Mouse (Mus musculus): ENCODE data around the gene Msi2.

Gene Msi2

GRCm38 (mm10) chr11:88536861-88537260, 181.5 kb downstream of the Msi2 start:
- no peak for DNase-seq

GRCm38 (mm10) chr11:88534331-88534929, 183.9 kb downstream of the Msi2 start:
- no peak for DNase-seq

- DNase-seq: no peak
Observed at GRCm38 (mm10) chr11:88532016-88532415, 186.3 kb downstream of the Msi2 start.

- DNase-seq: no peak
Observed at GRCm38 (mm10) chr11:88530032-88530431, 188.3 kb downstream of the Msi2 start.

- peak; percentile 45 to 53 for DNase-seq
Observed at GRCm38 (mm10) chr11:88528522-88529101, 189.7 kb downstream of the Msi2 start.

- no peak for DNase-seq
Observed at GRCm38 (mm10) chr11:88526711-88527110, 191.6 kb downstream of the Msi2 start.

- peak; percentile 53 to 63 for DNase-seq
Observed at GRCm38 (mm10) chr11:88524790-88525575, 193.3 kb downstream of the Msi2 start.

GRCm38 (mm10) chr11:88524437-88524789, 193.9 kb downstream of the Msi2 start:
- no peak for DNase-seq

- DNase-seq: peak; percentile 72 to 73
Observed at GRCm38 (mm10) chr11:88523921-88524320, 194.4 kb downstream of the Msi2 start.

- peak; percentile 75 to 83 for DNase-seq
Observed at GRCm38 (mm10) chr11:88523511-88523910, 194.8 kb downstream of the Msi2 start.

- DNase-seq: no peak
Observed at GRCm38 (mm10) chr11:88522114-88522513, 196.2 kb downstream of the Msi2 start.

GRCm38 (mm10) chr11:88520951-88521730, 197.2 kb downstream of the Msi2 start:
- peak; percentile 54 to 73 for DNase-seq

GRCm38 (mm10) chr11:88518361-88518760, 200.0 kb downstream of the Msi2 start:
- no peak for DNase-seq

GRCm38 (mm10) chr11:88516596-88517485, 201.5 kb downstream of the Msi2 start:
- DNase-seq: no peak

GRCm38 (mm10) chr11:88515736-88516583, 202.4 kb downstream of the Msi2 start:
- DNase-seq: no peak

- peak in 1 of 2 experiments; percentile 53 for DNase-seq
Observed at GRCm38 (mm10) chr11:88515267-88515666, 203.0 kb downstream of the Msi2 start.

GRCm38 (mm10) chr11:88514151-88514926, 204.0 kb downstream of the Msi2 start:
- DNase-seq: peak; percentile 55 to 65

GRCm38 (mm10) chr11:88512580-88512979, 205.7 kb downstream of the Msi2 start:
- DNase-seq: peak; percentile 86 to 87

GRCm38 (mm10) chr11:88510282-88510850, 207.9 kb downstream of the Msi2 start:
- DNase-seq: peak; percentile 62 to 75

GRCm38 (mm10) chr11:88509464-88509863, 208.8 kb downstream of the Msi2 start:
- no peak for DNase-seq
